Mouse (Mus musculus): ENCODE results near the gene Erc2. TPM values are rescaled to one million over a fixed set of nuclear protein-coding genes. Genes with fewer than 3 reads are reported as not detected.

The Erc2 gene
- polyA plus RNA-seq, 2 experiments, result 4.9 to 6.5 TPM

GRCm38 (mm10) chr14:28417019-28417418 is 794.8 kb downstream of the Erc2 start:
- Histone ChIP-seq H3K4me3 (replicated peaks; ENCODE audit: low read length) (no peak overlapping the region), H3K27me3 (ENCODE audit: control insufficient read depth, insufficient read depth, low read length) (no peaks in the 10 kb centered on the region), H3K4me1 (ENCODE audit: control insufficient read depth, insufficient read depth, low read length) (peaks cover 54% of the 10 kb centered on the region), H3K4me2 (replicated peaks; ENCODE audit: low read depth, low read length, severe bottlenecking) (no peak overlapping the region), H3K9ac (ENCODE audit: low read depth, low read length, severe bottlenecking) (no peak overlapping the region), H3K36me3 (ENCODE audit: control insufficient read depth, insufficient read depth, low read length) (no peaks in the 10 kb centered on the region), H3K9me3 (ENCODE audit: control insufficient read depth, low read length) (no peaks in the 10 kb centered on the region), H3K27ac (replicated peaks; ENCODE audit: low read depth, low read length) (no peak overlapping the region)
- TF ChIP-seq POLR2A (IDR thresholded peaks at IDR 0.05; ENCODE audit: borderline replicate concordance, extremely low read depth, insufficient read depth, insufficient read length), result no peak
- DNase-seq (ENCODE audit: low spot score), result no peak
- WGBS, result 10% methylated on average over 8 of the region's 8 CpGs
- no peak for ATAC-seq (ENCODE audit: low FRiP score, low read depth)

DNA sequence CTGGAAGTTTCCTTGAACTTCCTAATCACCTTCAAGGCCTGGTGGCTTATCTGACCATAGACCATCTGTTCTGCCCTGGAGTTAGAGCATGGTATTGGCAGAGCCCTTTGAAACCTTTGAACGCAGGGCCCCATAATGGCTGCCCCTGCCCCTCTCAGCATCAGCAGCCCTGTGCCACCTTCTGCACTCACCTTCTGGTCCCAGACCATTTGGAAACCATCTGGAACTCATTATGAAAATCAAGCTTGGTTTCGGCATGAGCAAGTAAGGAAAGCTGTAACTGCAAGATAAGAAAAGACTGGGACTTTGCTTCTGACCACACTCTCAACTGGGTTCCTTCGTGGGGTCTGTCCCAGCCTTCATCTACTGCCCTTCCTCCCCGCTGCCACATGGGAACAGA is 796.3 kb downstream of the Erc2 start:
- no peak for TF ChIP-seq POLR2A (IDR thresholded peaks at IDR 0.05; ENCODE audit: borderline replicate concordance, extremely low read depth, insufficient read depth, insufficient read length)
- Histone ChIP-seq H3K9ac (ENCODE audit: low read depth, low read length, severe bottlenecking) (no peak overlapping the region), H3K36me3 (ENCODE audit: control insufficient read depth, insufficient read depth, low read length) (no peaks in the 10 kb centered on the region), H3K9me3 (ENCODE audit: control insufficient read depth, low read length) (no peaks in the 10 kb centered on the region), H3K4me1 (ENCODE audit: control insufficient read depth, insufficient read depth, low read length) (peaks cover 41% of the 10 kb centered on the region), H3K4me3 (replicated peaks; ENCODE audit: low read length) (no peak overlapping the region), H3K27me3 (ENCODE audit: control insufficient read depth, insufficient read depth, low read length) (no peaks in the 10 kb centered on the region), H3K4me2 (replicated peaks; ENCODE audit: low read depth, low read length, severe bottlenecking) (no peak overlapping the region), H3K27ac (replicated peaks; ENCODE audit: low read depth, low read length) (no peak overlapping the region)
- WGBS, result 29% methylated on average over 4 of the region's 4 CpGs
- no peak for DNase-seq (ENCODE audit: low spot score)
- no peak for ATAC-seq (ENCODE audit: low FRiP score, low read depth)

DNA sequence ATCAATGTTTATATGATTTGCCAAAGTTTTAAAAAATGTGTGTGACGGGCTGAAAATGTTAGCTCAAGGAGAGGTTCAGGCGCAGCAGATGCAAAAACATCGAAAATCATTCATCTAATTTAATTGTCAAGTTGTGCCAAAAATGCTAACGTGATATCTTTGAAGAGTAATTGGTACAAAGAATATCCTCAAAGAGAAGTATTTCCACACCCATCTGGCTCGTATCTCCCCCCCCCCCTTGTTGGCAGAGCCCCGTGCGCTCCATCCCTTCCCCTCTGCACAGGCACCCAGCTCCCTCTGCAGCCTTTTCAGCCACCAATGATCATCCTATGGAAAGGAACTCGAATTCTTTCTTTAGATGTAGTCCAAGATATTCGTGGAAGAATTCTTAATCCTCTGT is 797.0 kb downstream of the Erc2 start:
- no peak for DNase-seq (ENCODE audit: low spot score)
- WGBS, result 52% methylated on average over 9 of the region's 9 CpGs

DNA sequence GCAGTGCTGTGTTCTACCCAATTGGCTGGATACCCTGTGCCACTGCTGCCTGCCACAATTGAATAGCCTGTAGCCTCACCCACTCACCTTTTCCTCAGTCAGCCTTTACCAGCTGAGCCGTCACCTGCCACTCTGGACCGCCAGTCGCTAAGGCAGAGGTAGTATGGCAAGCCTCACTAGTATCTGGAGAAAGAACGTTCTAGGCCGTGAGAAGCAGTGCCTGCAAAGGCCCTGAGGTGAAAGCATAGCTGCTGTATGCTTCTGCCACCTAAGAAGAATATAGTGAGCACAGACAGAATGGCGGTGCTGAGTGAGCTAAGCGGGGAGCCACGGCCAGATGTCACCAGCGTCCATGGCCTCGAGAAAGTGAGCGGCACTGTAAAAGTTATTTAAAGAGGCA is 798.4 kb downstream of the Erc2 start:
- no peaks in the 10 kb centered on the region for H3K9me3 ChIP-seq (ENCODE audit: control insufficient read depth, low read length)
- H3K4me3 ChIP-seq (replicated peaks; ENCODE audit: low read length), result no peak overlapping the region
- no peak overlapping the region for H3K9ac ChIP-seq (ENCODE audit: low read depth, low read length, severe bottlenecking)
- H3K4me2 ChIP-seq (replicated peaks; ENCODE audit: low read depth, low read length, severe bottlenecking), result no peak overlapping the region
- H3K27ac ChIP-seq (replicated peaks; ENCODE audit: low read depth, low read length), result no peak overlapping the region
- TF ChIP-seq POLR2A (IDR thresholded peaks at IDR 0.05; ENCODE audit: borderline replicate concordance, extremely low read depth, insufficient read depth, insufficient read length), result no peak
- H3K4me1 ChIP-seq (ENCODE audit: control insufficient read depth, insufficient read depth, low read length), result peaks cover 40% of the 10 kb centered on the region
- no peaks in the 10 kb centered on the region for H3K27me3 ChIP-seq (ENCODE audit: control insufficient read depth, insufficient read depth, low read length)
- no peak for DNase-seq (ENCODE audit: low spot score)
- ATAC-seq (ENCODE audit: low FRiP score, low read depth), result no peak
- 60% methylated on average over 11 of the region's 11 CpGs for WGBS
- H3K36me3 ChIP-seq (ENCODE audit: control insufficient read depth, insufficient read depth, low read length), result no peaks in the 10 kb centered on the region

More for the DNA sequence above, 797.0 kb downstream of the Erc2 start:
- no peak overlapping the region for H3K4me2 ChIP-seq (replicated peaks; ENCODE audit: low read depth, low read length, severe bottlenecking)
- no peak for ATAC-seq (ENCODE audit: low FRiP score, low read depth)
- no peak for TF ChIP-seq POLR2A (IDR thresholded peaks at IDR 0.05; ENCODE audit: borderline replicate concordance, extremely low read depth, insufficient read depth, insufficient read length)
- no peak overlapping the region for H3K27ac ChIP-seq (replicated peaks; ENCODE audit: low read depth, low read length)
- no peak overlapping the region for H3K9ac ChIP-seq (ENCODE audit: low read depth, low read length, severe bottlenecking)
- no peaks in the 10 kb centered on the region for H3K27me3 ChIP-seq (ENCODE audit: control insufficient read depth, insufficient read depth, low read length)
- H3K4me3 ChIP-seq (replicated peaks; ENCODE audit: low read length), result no peak overlapping the region
- H3K9me3 ChIP-seq (ENCODE audit: control insufficient read depth, low read length), result no peaks in the 10 kb centered on the region
- no peaks in the 10 kb centered on the region for H3K36me3 ChIP-seq (ENCODE audit: control insufficient read depth, insufficient read depth, low read length)
- peaks cover 40% of the 10 kb centered on the region for H3K4me1 ChIP-seq (ENCODE audit: control insufficient read depth, insufficient read depth, low read length)

GRCm38 (mm10) chr14:28426610-28427009 is 804.4 kb downstream of the Erc2 start:
- DNase-seq (ENCODE audit: low spot score) (no peak), ATAC-seq (ENCODE audit: low FRiP score, low read depth) (no peak)
- TF ChIP-seq POLR2A (IDR thresholded peaks at IDR 0.05; ENCODE audit: borderline replicate concordance, extremely low read depth, insufficient read depth, insufficient read length), result no peak
- no peak overlapping the region for H3K27ac ChIP-seq (replicated peaks; ENCODE audit: low read depth, low read length)
- H3K27me3 ChIP-seq (ENCODE audit: control insufficient read depth, insufficient read depth, low read length), result no peaks in the 10 kb centered on the region
- no peaks in the 10 kb centered on the region for H3K36me3 ChIP-seq (ENCODE audit: control insufficient read depth, insufficient read depth, low read length)
- 71% methylated on average over 2 of the region's 2 CpGs for WGBS
- 0 out of 2 replicates have a peak, but pooled peaks cover 5% of the 10 kb centered on the region for H3K4me1 ChIP-seq (ENCODE audit: control insufficient read depth, insufficient read depth, low read length)
- no peaks in the 10 kb centered on the region for H3K9me3 ChIP-seq (ENCODE audit: control insufficient read depth, low read length)
- no peak overlapping the region for H3K9ac ChIP-seq (ENCODE audit: low read depth, low read length, severe bottlenecking)
- no peak overlapping the region for H3K4me3 ChIP-seq (replicated peaks; ENCODE audit: low read length)
- no peak overlapping the region for H3K4me2 ChIP-seq (replicated peaks; ENCODE audit: low read depth, low read length, severe bottlenecking)

Measured in limb, embryonic 14.5 days (tissue).